Mouse (Mus musculus): ENCODE data around the gene Ssx2ip.

Gene Ssx2ip

GRCm38 (mm10) chr3:146376337-146377130 is 27.9 kb upstream of the Ssx2ip start:
- peaks cover 13% of the 10 kb centered on the region for H3K27me3 ChIP-seq (ENCODE audit: insufficient read depth, low read length)
- H3K9me3 ChIP-seq (ENCODE audit: low read length): no peaks in the 10 kb centered on the region
- peaks cover 28% of the 10 kb centered on the region for H3K4me1 ChIP-seq (replicated peaks; ENCODE audit: low read depth, low read length)
- no peaks in the 10 kb centered on the region for H3K36me3 ChIP-seq (ENCODE audit: insufficient read depth, low read length)
- H3K4me3 ChIP-seq (replicated peaks; ENCODE audit: low read length): no peak overlapping the region
- TF ChIP-seq POU5F1 (IDR thresholded peaks at IDR 0.05; ENCODE audit: borderline replicate concordance, low read length): no peak
- TF ChIP-seq NANOG (IDR thresholded peaks at IDR 0.05; ENCODE audit: borderline replicate concordance, low read length): no peak
- TF ChIP-seq CTCF (conservative IDR thresholded peaks at IDR 0.05; ENCODE audit: low read length): no peak

- TF ChIP-seq POU5F1 (IDR thresholded peaks at IDR 0.05; ENCODE audit: borderline replicate concordance, low read length) (no peak), CTCF (conservative IDR thresholded peaks at IDR 0.05; ENCODE audit: low read length) (no peak), NANOG (IDR thresholded peaks at IDR 0.05; ENCODE audit: borderline replicate concordance, low read length) (no peak)
- H3K4me3 ChIP-seq (replicated peaks; ENCODE audit: low read length): no peak overlapping the region
- no peaks in the 10 kb centered on the region; the same call in 1 of the 2 replicates for H3K9me3 ChIP-seq (ENCODE audit: low read length)
- peaks cover 13% of the 10 kb centered on the region for H3K27me3 ChIP-seq (ENCODE audit: insufficient read depth, low read length)
- H3K36me3 ChIP-seq (ENCODE audit: insufficient read depth, low read length): no peaks in the 10 kb centered on the region
- H3K4me1 ChIP-seq (replicated peaks; ENCODE audit: low read depth, low read length): peaks cover 32% of the 10 kb centered on the region
These were observed 27.2 kb upstream of the Ssx2ip start for GRCm38 (mm10) chr3:146377216-146377615.

- Histone ChIP-seq H3K9me3 (ENCODE audit: low read length) (peaks cover 9% of the 10 kb centered on the region), H3K4me1 (replicated peaks; ENCODE audit: low read depth, low read length) (peaks cover 32% of the 10 kb centered on the region)
These were observed 25.7 kb upstream of the Ssx2ip start for GRCm38 (mm10) chr3:146378753-146379152.

GRCm38 (mm10) chr3:146379740-146380466 is 24.5 kb upstream of the Ssx2ip start:
- Histone ChIP-seq H3K9me3 (ENCODE audit: low read length) (peaks cover 9% of the 10 kb centered on the region), H3K4me3 (replicated peaks; ENCODE audit: low read length) (no peak overlapping the region), H3K27me3 (ENCODE audit: insufficient read depth, low read length) (peaks cover 13% of the 10 kb centered on the region), H3K36me3 (ENCODE audit: insufficient read depth, low read length) (no peaks in the 10 kb centered on the region), H3K4me1 (replicated peaks; ENCODE audit: low read depth, low read length) (peaks cover 32% of the 10 kb centered on the region)
- peak; percentile 99 for TF ChIP-seq NANOG (IDR thresholded peaks at IDR 0.05; ENCODE audit: borderline replicate concordance, low read length)
- TF ChIP-seq CTCF (conservative IDR thresholded peaks at IDR 0.05; ENCODE audit: low read length): no peak

More at GRCm38 (mm10) chr3:146378753-146379152, 25.7 kb upstream of the Ssx2ip start:
- peaks cover 13% of the 10 kb centered on the region for H3K27me3 ChIP-seq (ENCODE audit: insufficient read depth, low read length)
- TF ChIP-seq NANOG (IDR thresholded peaks at IDR 0.05; ENCODE audit: borderline replicate concordance, low read length) (no peak), CTCF (conservative IDR thresholded peaks at IDR 0.05; ENCODE audit: low read length) (no peak), POU5F1 (IDR thresholded peaks at IDR 0.05; ENCODE audit: borderline replicate concordance, low read length) (no peak)
- H3K36me3 ChIP-seq (ENCODE audit: insufficient read depth, low read length): no peaks in the 10 kb centered on the region
- H3K4me3 ChIP-seq (replicated peaks; ENCODE audit: low read length): no peak overlapping the region

- H3K36me3 ChIP-seq (ENCODE audit: insufficient read depth, low read length): no peaks in the 10 kb centered on the region
- TF ChIP-seq NANOG (IDR thresholded peaks at IDR 0.05; ENCODE audit: borderline replicate concordance, low read length): no peak
- no peak for TF ChIP-seq POU5F1 (IDR thresholded peaks at IDR 0.05; ENCODE audit: borderline replicate concordance, low read length)
- no peak for TF ChIP-seq CTCF (conservative IDR thresholded peaks at IDR 0.05; ENCODE audit: low read length)
- peaks cover 32% of the 10 kb centered on the region for H3K4me1 ChIP-seq (replicated peaks; ENCODE audit: low read depth, low read length)
- H3K27me3 ChIP-seq (ENCODE audit: insufficient read depth, low read length): peaks cover 16% of the 10 kb centered on the region
- H3K9me3 ChIP-seq (ENCODE audit: low read length): peaks cover 9% of the 10 kb centered on the region
- H3K4me3 ChIP-seq (replicated peaks; ENCODE audit: low read length): no peak overlapping the region
These were observed 23.6 kb upstream of the Ssx2ip start for GRCm38 (mm10) chr3:146380874-146381273.

GRCm38 (mm10) chr3:146381471-146381870 is 23.0 kb upstream of the Ssx2ip start:
- Histone ChIP-seq H3K9me3 (ENCODE audit: low read length) (peaks cover 9% of the 10 kb centered on the region), H3K4me3 (replicated peaks; ENCODE audit: low read length) (no peak overlapping the region), H3K27me3 (ENCODE audit: insufficient read depth, low read length) (peaks cover 22% of the 10 kb centered on the region), H3K4me1 (replicated peaks; ENCODE audit: low read depth, low read length) (peaks cover 31% of the 10 kb centered on the region), H3K36me3 (ENCODE audit: insufficient read depth, low read length) (no peaks in the 10 kb centered on the region)
- no peak for TF ChIP-seq POU5F1 (IDR thresholded peaks at IDR 0.05; ENCODE audit: borderline replicate concordance, low read length)
- TF ChIP-seq NANOG (IDR thresholded peaks at IDR 0.05; ENCODE audit: borderline replicate concordance, low read length): no peak
- TF ChIP-seq CTCF (conservative IDR thresholded peaks at IDR 0.05; ENCODE audit: low read length): no peak

- Histone ChIP-seq H3K9me3 (ENCODE audit: low read length) (peaks cover 9% of the 10 kb centered on the region), H3K36me3 (ENCODE audit: insufficient read depth, low read length) (no peaks in the 10 kb centered on the region), H3K4me3 (replicated peaks; ENCODE audit: low read length) (no peak overlapping the region), H3K27me3 (ENCODE audit: insufficient read depth, low read length) (peaks cover 17% of the 10 kb centered on the region; the same call in 1 of the 2 replicates), H3K4me1 (replicated peaks; ENCODE audit: low read depth, low read length) (peaks cover 2% of the 10 kb centered on the region)
- no peak for TF ChIP-seq NANOG (IDR thresholded peaks at IDR 0.05; ENCODE audit: borderline replicate concordance, low read length)
- TF ChIP-seq POU5F1 (IDR thresholded peaks at IDR 0.05; ENCODE audit: borderline replicate concordance, low read length): no peak
- TF ChIP-seq CTCF (conservative IDR thresholded peaks at IDR 0.05; ENCODE audit: low read length): no peak
These were observed 17.6 kb upstream of the Ssx2ip start for GRCm38 (mm10) chr3:146386800-146387199.

GRCm38 (mm10) chr3:146392656-146393321 is 11.7 kb upstream of the Ssx2ip start:
- no peaks in the 10 kb centered on the region for H3K36me3 ChIP-seq (ENCODE audit: insufficient read depth, low read length)
- no peak overlapping the region for H3K4me3 ChIP-seq (replicated peaks; ENCODE audit: low read length)
- no peaks in the 10 kb centered on the region for H3K9me3 ChIP-seq (ENCODE audit: low read length)
- 0 out of 2 replicates have a peak, but pooled peaks cover 11% of the 10 kb centered on the region for H3K27me3 ChIP-seq (ENCODE audit: insufficient read depth, low read length)
- TF ChIP-seq POU5F1 (IDR thresholded peaks at IDR 0.05; ENCODE audit: borderline replicate concordance, low read length): no peak
- no peak for TF ChIP-seq NANOG (IDR thresholded peaks at IDR 0.05; ENCODE audit: borderline replicate concordance, low read length)
- H3K4me1 ChIP-seq (replicated peaks; ENCODE audit: low read depth, low read length): no peaks in the 10 kb centered on the region
